Mouse (Mus musculus) G1E (cell line): Measurements from ENCODE around the gene Ugt1a10.

Source experiments
- CTCF ChIP-seq: IDR thresholded peaks from 2 replicates; pipeline ENCODE4 v1.5.1; 2012; ENCODE audit warnings: low read depth, low read length, inconsistent platforms, mixed read lengths
- GATA2 ChIP-seq: IDR thresholded peaks from 2 replicates; pipeline ENCODE4 v1.6.1; 2012; ENCODE audit warnings: low read depth, low read length, inconsistent platforms, borderline replicate concordance

- TF ChIP-seq CTCF (no peak), GATA2 (no peak)
These were observed 171.6 kb downstream of the Ugt1a10 start, which contains the start of gene Mroh2a for GRCm38 (mm10) chr1:88226670-88227379.
